Mouse (Mus musculus): Measurements from ENCODE around the gene Emilin1.
A peak's percentile ranks its signal among the peaks of the same experiment; 100 is the strongest.

The Emilin1 gene

GRCm38 (mm10) chr5:30957891-30958290 is 44.7 kb downstream of the Emilin1 start:
- DNase-seq (ENCODE audit: inconsistent age in 2 of 2, low spot score in 1 of 2), result no peak

GRCm38 (mm10) chr5:30959198-30959854 is 46.1 kb downstream of the Emilin1 start:
- peak; percentile 32 to 51 for DNase-seq (ENCODE audit: inconsistent age in 2 of 2, low spot score in 1 of 2)

- peak; percentile 99 for DNase-seq (ENCODE audit: inconsistent age in 2 of 2, low spot score in 1 of 2)
Measured at GRCm38 (mm10) chr5:30959966-30960501, 46.8 kb downstream of the Emilin1 start, which contains the start of gene Preb. TSS of gene Preb (minus strand) at chr5:30960361.

GRCm38 (mm10) chr5:30960814-30961213 is 47.6 kb downstream of the Emilin1 start:
- DNase-seq (ENCODE audit: inconsistent age in 2 of 2, low spot score in 1 of 2), result no peak

GRCm38 (mm10) chr5:30961545-30962505 is 48.6 kb downstream of the Emilin1 start:
- DNase-seq (ENCODE audit: inconsistent age in 2 of 2, low spot score in 1 of 2), result peak in 1 of 2 experiments; percentile 57

GRCm38 (mm10) chr5:30963916-30964315 is 50.7 kb downstream of the Emilin1 start:
- DNase-seq (ENCODE audit: inconsistent age in 2 of 2, low spot score in 1 of 2), result no peak

- no peak for DNase-seq (ENCODE audit: inconsistent age in 2 of 2, low spot score in 1 of 2)
Measured at GRCm38 (mm10) chr5:30966189-30966588, 53.0 kb downstream of the Emilin1 start.

- DNase-seq (ENCODE audit: inconsistent age in 2 of 2, low spot score in 1 of 2), result peak; percentile 30 to 37
Measured at GRCm38 (mm10) chr5:30968416-30968815, 55.2 kb downstream of the Emilin1 start, which contains the start of gene Tcf23. TSS of gene Tcf23 (plus strand) at chr5:30968662.

GRCm38 (mm10) chr5:30969440-30969839 is 56.2 kb downstream of the Emilin1 start:
- DNase-seq (ENCODE audit: inconsistent age in 2 of 2, low spot score in 1 of 2), result no peak
